Mouse (Mus musculus): ENCODE data around the gene Tmem181a. TPM values are rescaled to one million over a fixed set of nuclear protein-coding genes. Genes with fewer than 3 reads are reported as not detected.
"Not testable (repeated sequence)": the region's sequence is repeated elsewhere in the genome, so short reads cannot be mapped to it uniquely, and the experiment has no call there.

Gene Tmem181a
- polyA plus RNA-seq, 1 experiment from 2014 or later = 26.8 TPM

DNA sequence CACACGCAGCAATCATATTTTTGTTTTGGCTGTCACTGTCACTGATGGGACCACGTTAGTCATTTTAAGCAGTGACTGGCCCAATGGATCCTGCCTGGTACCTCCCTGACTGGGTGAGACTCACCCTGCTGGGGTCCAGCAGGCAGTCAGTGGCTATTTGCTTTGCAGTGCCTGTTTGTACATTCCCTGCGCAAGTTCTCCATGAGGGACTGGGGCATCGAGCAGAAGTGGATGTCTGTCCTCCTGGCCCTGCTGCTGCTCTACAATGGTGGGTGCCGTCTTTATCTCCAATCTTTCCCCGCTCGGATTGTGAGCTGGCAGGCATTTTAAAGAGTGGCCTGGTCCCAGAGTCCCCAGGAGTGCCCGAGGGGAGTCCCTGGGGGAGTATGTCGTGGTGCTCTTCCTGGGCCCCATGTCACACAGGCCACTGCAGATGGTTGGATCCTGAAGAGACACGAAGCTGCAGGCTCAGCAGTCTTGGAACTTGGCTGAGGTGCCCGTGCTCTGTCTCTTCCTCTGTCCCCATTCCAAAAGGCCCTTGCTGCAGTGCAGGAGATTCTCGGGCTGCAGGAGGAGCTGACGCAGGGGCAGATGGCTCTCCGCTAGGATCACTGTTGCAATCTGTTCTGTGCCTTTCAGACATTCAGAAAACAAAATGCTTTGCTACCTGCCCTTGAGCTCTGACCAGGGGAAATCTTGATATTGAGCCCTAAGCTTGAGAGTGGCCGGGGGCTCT, 40.6 kb downstream of the Tmem181a start:
- ATAC-seq; H3K9ac ChIP-seq (ENCODE audit: low read depth, low read length): not testable (repeated sequence)
- 93% methylated on average over 9 of the region's 15 CpGs for WGBS

DNA sequence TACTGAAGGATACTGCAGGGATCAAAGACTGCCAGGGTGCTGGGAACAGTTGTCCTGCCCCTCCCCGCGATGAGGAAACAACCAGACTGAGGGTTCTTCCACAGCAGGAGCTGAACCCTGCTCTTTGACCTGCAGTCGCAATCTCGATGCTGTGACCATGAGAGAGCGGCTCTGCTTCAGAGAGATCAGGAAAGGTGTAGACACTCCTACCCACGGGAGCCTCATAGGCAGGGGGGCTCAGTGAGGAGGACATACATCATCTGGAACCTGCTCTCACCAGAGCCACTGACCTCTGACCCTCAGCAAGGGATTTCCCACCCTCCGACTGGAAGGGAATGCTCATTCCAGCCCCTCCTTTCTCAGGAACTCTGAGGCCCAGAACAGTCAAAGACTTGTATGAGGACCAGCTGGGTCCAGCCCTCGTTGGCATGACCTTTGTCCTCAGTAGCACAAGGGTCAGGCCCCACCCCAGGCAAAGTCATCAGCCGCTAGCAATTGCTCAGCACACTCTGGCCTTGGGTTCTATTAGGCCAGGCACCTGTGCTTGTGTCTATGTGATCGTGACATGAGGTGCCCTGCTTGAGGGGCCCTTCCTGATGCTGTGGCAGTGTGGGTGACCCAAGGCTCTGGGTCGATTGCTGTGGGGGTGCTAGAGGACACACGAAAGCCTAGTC, 43.7 kb downstream of the Tmem181a start:
- H3K27ac ChIP-seq (ENCODE audit: low read depth, low read length); H3K4me1 ChIP-seq (replicated peaks; ENCODE audit: control insufficient read depth, insufficient read depth, low read length); H3K4me3 ChIP-seq (ENCODE audit: low read depth, low read length); H3K36me3 ChIP-seq (ENCODE audit: control insufficient read depth, insufficient read depth); H3K4me2 ChIP-seq (replicated peaks; ENCODE audit: low read depth); H3K27me3 ChIP-seq (replicated peaks; ENCODE audit: control insufficient read depth, insufficient read depth, low read length); H3K9ac ChIP-seq (ENCODE audit: low read depth, low read length); H3K9me3 ChIP-seq (ENCODE audit: control insufficient read depth): not testable (repeated sequence)
- peak; percentile 93 for ATAC-seq
- 21% methylated on average over 5 of the region's 12 CpGs for WGBS

More for the DNA sequence above, 40.6 kb downstream of the Tmem181a start:
- H3K9me3 ChIP-seq (ENCODE audit: control insufficient read depth); H3K36me3 ChIP-seq (ENCODE audit: control insufficient read depth, insufficient read depth); H3K27ac ChIP-seq (ENCODE audit: low read depth, low read length); H3K4me1 ChIP-seq (replicated peaks; ENCODE audit: control insufficient read depth, insufficient read depth, low read length); H3K4me3 ChIP-seq (ENCODE audit: low read depth, low read length); H3K27me3 ChIP-seq (replicated peaks; ENCODE audit: control insufficient read depth, insufficient read depth, low read length); H3K4me2 ChIP-seq (replicated peaks; ENCODE audit: low read depth): not testable (repeated sequence)

DNA sequence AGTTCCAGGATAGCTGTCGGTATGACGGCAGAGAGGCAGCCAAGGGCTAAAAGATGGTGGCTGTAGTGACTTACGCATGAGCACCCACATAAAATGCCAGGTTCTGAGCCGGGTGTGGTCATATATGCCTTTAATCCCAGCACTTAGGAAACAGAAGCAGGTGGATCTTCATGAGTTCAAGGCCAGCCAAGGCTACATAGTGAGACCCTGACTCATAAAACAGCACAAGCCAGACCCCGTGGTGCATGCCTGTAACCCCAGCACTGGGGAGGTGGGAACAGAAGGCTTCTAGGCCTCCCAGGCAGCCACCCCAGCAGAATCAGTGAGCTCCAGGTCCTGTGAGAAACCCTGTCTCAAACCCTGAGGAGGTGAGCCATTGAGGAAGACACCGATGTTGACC, 48.2 kb downstream of the Tmem181a start:
- H3K4me3 ChIP-seq (ENCODE audit: low read depth, low read length); H3K27ac ChIP-seq (ENCODE audit: low read depth, low read length); H3K9me3 ChIP-seq (ENCODE audit: control insufficient read depth); ATAC-seq; H3K9ac ChIP-seq (ENCODE audit: low read depth, low read length); H3K4me1 ChIP-seq (replicated peaks; ENCODE audit: control insufficient read depth, insufficient read depth, low read length); H3K36me3 ChIP-seq (ENCODE audit: control insufficient read depth, insufficient read depth); H3K27me3 ChIP-seq (replicated peaks; ENCODE audit: control insufficient read depth, insufficient read depth, low read length); H3K4me2 ChIP-seq (replicated peaks; ENCODE audit: low read depth): not testable (repeated sequence)
- 87% methylated on average over 5 of the region's 6 CpGs for WGBS

DNA sequence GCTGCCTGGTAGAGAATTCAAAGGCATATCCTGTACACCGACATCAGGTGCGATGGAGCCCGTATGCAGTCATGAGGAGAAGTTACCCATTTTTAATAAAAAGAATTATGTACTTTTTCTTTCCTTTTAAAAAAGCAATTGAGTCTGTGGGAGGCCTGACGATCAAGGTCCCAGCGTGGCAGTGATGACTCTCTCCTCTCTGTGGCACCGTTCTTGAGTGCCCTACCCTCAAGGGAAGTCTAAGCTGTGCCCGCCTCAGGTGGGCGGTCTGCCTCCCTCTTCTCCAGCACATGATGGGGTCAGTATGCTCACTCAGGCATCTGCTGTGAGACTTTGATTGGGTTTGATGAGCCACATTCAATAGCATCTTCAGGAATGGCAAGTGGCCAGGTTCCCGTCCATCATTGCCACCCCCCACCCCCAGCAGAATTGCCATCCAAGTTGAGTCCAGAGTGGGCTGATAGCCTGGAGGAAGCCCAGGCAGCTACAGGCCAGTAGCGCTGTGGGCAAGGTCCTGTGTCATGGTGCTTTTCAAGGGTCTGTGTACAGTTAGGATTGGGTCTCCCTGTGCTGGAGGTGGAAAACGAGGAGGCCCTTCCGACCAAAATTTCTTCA, 49.1 kb downstream of the Tmem181a start:
- not testable (repeated sequence) for H3K4me1 ChIP-seq (replicated peaks; ENCODE audit: control insufficient read depth, insufficient read depth, low read length); H3K27ac ChIP-seq (ENCODE audit: low read depth, low read length); H3K9me3 ChIP-seq (ENCODE audit: control insufficient read depth); H3K4me3 ChIP-seq (ENCODE audit: low read depth, low read length); ATAC-seq; H3K4me2 ChIP-seq (replicated peaks; ENCODE audit: low read depth); H3K36me3 ChIP-seq (ENCODE audit: control insufficient read depth, insufficient read depth); H3K9ac ChIP-seq (ENCODE audit: low read depth, low read length); H3K27me3 ChIP-seq (replicated peaks; ENCODE audit: control insufficient read depth, insufficient read depth, low read length)
- WGBS = 94% methylated on average over 12 of the region's 12 CpGs

DNA sequence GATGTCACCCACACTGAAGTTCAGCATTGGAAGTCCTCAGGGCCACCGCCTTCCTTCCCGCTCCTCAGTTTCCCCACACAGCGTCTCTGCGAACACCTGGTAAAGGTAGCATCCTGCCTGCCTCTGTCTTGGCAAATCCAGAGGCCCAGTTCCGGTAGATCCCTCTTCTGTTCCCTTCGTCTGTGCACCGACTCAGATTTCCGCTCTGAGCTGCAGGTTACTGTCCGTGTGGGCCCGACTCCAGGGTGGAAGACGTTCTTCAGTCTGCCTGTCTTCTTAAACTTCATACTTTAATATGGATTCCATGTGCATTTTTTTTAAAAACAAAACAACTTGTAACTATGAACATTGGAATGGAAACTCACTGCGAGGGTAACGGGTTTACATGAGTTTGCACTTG, 49.8 kb downstream of the Tmem181a start:
- H3K4me1 ChIP-seq (replicated peaks; ENCODE audit: control insufficient read depth, insufficient read depth, low read length); ATAC-seq; H3K9me3 ChIP-seq (ENCODE audit: control insufficient read depth); H3K27ac ChIP-seq (ENCODE audit: low read depth, low read length); H3K9ac ChIP-seq (ENCODE audit: low read depth, low read length); H3K4me2 ChIP-seq (replicated peaks; ENCODE audit: low read depth); H3K4me3 ChIP-seq (ENCODE audit: low read depth, low read length); H3K27me3 ChIP-seq (replicated peaks; ENCODE audit: control insufficient read depth, insufficient read depth, low read length); H3K36me3 ChIP-seq (ENCODE audit: control insufficient read depth, insufficient read depth): not testable (repeated sequence)
- WGBS = 84% methylated on average over 9 of the region's 13 CpGs

DNA sequence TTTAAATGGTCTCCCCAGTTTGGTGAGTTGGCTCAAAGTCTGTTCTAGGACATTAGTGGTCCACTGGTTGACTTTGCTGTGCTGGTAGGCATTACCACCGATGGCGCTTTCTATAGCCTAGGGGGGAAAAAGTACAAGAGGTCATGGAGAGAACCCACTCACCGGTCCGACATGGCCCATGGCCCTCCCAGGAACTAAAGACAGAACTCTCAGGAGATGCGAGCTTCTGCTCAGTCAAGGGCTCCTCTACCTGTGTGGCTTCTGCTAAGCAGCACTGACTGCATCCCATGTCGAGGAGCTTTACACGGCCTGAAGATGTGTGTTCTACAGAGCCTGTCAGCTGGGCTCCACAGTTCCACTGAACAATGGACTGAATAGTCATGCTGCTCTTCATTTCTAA, 55.1 kb downstream of the Tmem181a start:
- not testable (repeated sequence) for H3K9me3 ChIP-seq (ENCODE audit: control insufficient read depth); H3K27me3 ChIP-seq (replicated peaks; ENCODE audit: control insufficient read depth, insufficient read depth, low read length); H3K27ac ChIP-seq (ENCODE audit: low read depth, low read length); H3K36me3 ChIP-seq (ENCODE audit: control insufficient read depth, insufficient read depth); H3K9ac ChIP-seq (ENCODE audit: low read depth, low read length); ATAC-seq; H3K4me2 ChIP-seq (replicated peaks; ENCODE audit: low read depth); H3K4me1 ChIP-seq (replicated peaks; ENCODE audit: control insufficient read depth, insufficient read depth, low read length); H3K4me3 ChIP-seq (ENCODE audit: low read depth, low read length)
- WGBS = 97% methylated on average over 7 of the region's 7 CpGs

DNA sequence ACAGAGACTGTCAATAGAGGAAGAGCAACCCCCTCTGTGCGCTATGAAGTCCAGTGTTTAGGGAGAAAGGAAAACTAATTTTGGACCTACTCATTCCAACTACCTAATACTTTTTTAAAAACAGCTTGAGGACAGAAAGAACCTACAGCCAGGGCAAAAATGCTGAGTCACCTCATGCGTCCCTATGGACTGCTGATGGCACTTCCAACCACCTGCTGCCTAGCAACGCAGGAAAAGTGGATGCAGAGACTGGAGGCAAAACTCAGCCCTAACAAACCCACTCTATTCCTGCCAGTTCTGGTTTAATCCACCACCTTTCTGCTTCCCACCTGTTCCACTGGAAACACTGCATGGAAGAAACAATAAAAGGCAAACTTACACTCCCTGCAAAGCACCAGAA, 56.1 kb downstream of the Tmem181a start:
- not testable (repeated sequence) for H3K36me3 ChIP-seq (ENCODE audit: control insufficient read depth, insufficient read depth); ATAC-seq; H3K4me1 ChIP-seq (replicated peaks; ENCODE audit: control insufficient read depth, insufficient read depth, low read length); H3K27me3 ChIP-seq (replicated peaks; ENCODE audit: control insufficient read depth, insufficient read depth, low read length); H3K27ac ChIP-seq (ENCODE audit: low read depth, low read length); H3K9me3 ChIP-seq (ENCODE audit: control insufficient read depth); H3K9ac ChIP-seq (ENCODE audit: low read depth, low read length); H3K4me2 ChIP-seq (replicated peaks; ENCODE audit: low read depth); H3K4me3 ChIP-seq (ENCODE audit: low read depth, low read length)
- 74% methylated on average over 3 of the region's 3 CpGs for WGBS

DNA sequence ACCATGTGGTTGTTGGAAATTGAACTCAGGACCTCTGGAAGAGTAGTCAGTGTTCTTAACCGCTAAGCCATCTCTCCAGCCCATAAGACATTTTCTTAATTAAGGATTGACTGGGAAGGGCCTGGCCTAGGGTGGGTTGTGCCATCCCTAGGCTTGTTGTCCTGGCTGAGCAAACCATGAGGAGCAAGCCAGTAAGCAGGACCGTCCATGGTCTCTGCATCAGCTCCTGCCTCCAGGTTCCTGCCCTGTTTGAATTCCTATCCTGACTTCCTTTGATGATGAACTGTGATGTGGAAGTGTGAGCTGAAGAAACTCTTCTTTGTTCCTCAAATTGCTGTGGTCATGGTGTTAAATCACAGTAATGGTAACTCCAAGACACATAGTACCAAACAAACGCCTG, 57.8 kb downstream of the Tmem181a start:
- not testable (repeated sequence) for H3K4me2 ChIP-seq (replicated peaks; ENCODE audit: low read depth); H3K27ac ChIP-seq (ENCODE audit: low read depth, low read length); ATAC-seq; H3K9ac ChIP-seq (ENCODE audit: low read depth, low read length); H3K36me3 ChIP-seq (ENCODE audit: control insufficient read depth, insufficient read depth); H3K4me3 ChIP-seq (ENCODE audit: low read depth, low read length); H3K27me3 ChIP-seq (replicated peaks; ENCODE audit: control insufficient read depth, insufficient read depth, low read length); H3K4me1 ChIP-seq (replicated peaks; ENCODE audit: control insufficient read depth, insufficient read depth, low read length); H3K9me3 ChIP-seq (ENCODE audit: control insufficient read depth)
- 79% methylated on average over 2 of the region's 3 CpGs for WGBS

DNA sequence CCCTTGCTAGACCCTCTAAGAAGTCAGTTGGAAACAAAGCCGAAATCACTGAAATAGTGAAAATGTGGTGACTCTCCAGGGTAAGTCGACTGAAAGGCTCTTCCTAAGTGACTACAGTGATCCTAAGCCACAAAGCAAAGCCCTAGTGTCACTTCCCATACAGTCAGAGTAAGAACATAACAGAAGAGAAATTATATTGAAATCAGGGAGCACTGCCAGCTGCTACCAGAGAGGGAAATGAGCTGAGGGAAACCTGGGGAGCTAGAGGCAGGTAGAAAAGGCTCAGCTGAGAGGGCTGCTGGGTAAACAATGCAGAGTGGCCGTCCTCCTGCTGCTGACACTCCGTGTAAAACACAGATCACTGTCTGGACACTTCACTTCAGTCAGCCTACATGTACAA, 59.0 kb downstream of the Tmem181a start:
- H3K27me3 ChIP-seq (replicated peaks; ENCODE audit: control insufficient read depth, insufficient read depth, low read length); H3K4me2 ChIP-seq (replicated peaks; ENCODE audit: low read depth); ATAC-seq; H3K9ac ChIP-seq (ENCODE audit: low read depth, low read length); H3K36me3 ChIP-seq (ENCODE audit: control insufficient read depth, insufficient read depth); H3K9me3 ChIP-seq (ENCODE audit: control insufficient read depth); H3K4me1 ChIP-seq (replicated peaks; ENCODE audit: control insufficient read depth, insufficient read depth, low read length); H3K4me3 ChIP-seq (ENCODE audit: low read depth, low read length); H3K27ac ChIP-seq (ENCODE audit: low read depth, low read length): not testable (repeated sequence)
- 54% methylated on average over 2 of the region's 4 CpGs for WGBS
